ENCODE assay signal across 7 mouse cellular contexts in genomic region chr7:25680514-25681258, GRCm38 (mm10). TPM values are rescaled to one million over a fixed set of nuclear protein-coding genes. Genes with fewer than 3 reads are reported as not detected.
DNase-seq lines count a peak whose midpoint lies in the region; ATAC-seq lines count a peak whose summit lies in the region.

TSS of gene B9d2 (plus strand) at chr7:25680780.

- H3K4me1 ChIP-seq in intestine, embryonic 16.5 days (ENCODE audit: control insufficient read depth, insufficient read depth, low read length) = peaks cover 17% of the 10 kb centered on the region; the same call in 1 of the 2 replicates
- 0 out of 2 replicates have a peak, but pooled peaks cover 3% of the 10 kb centered on the region for H3K4me1 ChIP-seq in midbrain, embryonic 11.5 days (ENCODE audit: control insufficient read depth, insufficient read depth, low read length)

- H3K4me3 ChIP-seq in intestine, embryonic 16.5 days (ENCODE audit: low read length) = peak within 1 kb of the TSS; percentile 75
- H3K4me3 ChIP-seq in midbrain, embryonic 11.5 days (ENCODE audit: low read depth, low read length) = peak within 1 kb of the TSS; percentile 49

- intact Hi-C loops in left cerebral cortex, postnatal 36 days (cut with DNase I) = loop anchor here (5.0 kb wide), 1 partner anchor 37 kb away; the partner anchor contains the start of gene Ccdc97

- H3K4me2 ChIP-seq in intestine, embryonic 16.5 days (ENCODE audit: low read depth, low read length) = peak within 1 kb of the TSS; percentile 81
- H3K4me2 ChIP-seq in midbrain, embryonic 11.5 days = peak within 1 kb of the TSS; percentile 60

- ATAC-seq in intestine, embryonic 16.5 days = peak; percentile 98
- peak; percentile 98 for ATAC-seq in midbrain, embryonic 11.5 days (ENCODE audit: low FRiP score)

- H3K27me3 ChIP-seq in intestine, embryonic 16.5 days (replicated peaks; ENCODE audit: control insufficient read depth, insufficient read depth, low read length) = 0 out of 2 replicates have a peak, but pooled peaks cover under 1% of the 10 kb centered on the region
- peaks cover under 1% of the 10 kb centered on the region; the same call in 1 of the 2 replicates for H3K27me3 ChIP-seq in midbrain, embryonic 11.5 days (ENCODE audit: control insufficient read depth, insufficient read depth, low read length)

- H3K27ac ChIP-seq in intestine, embryonic 16.5 days (ENCODE audit: low read length) = peak within 1 kb of the TSS; percentile 92
- H3K27ac ChIP-seq in midbrain, embryonic 11.5 days (ENCODE audit: low read depth, low read length) = peak within 1 kb of the TSS; percentile 83

- peak; percentile 96 for DNase-seq in adrenal gland, adult 2 months
- peak; percentile 91 for DNase-seq in embryo, embryonic 11.5 days (ENCODE audit: low read depth, low spot score)
- DNase-seq in gastrocnemius, postnatal 4 days (ENCODE audit: low spot score in 2 of 2) = peak; percentile 86 to 94
- peak; percentile 94 to 95 for DNase-seq in left cerebral cortex, postnatal 36 days (ENCODE audit: low spot score in 2 of 2)
- DNase-seq in midbrain, embryonic 11.5 days (ENCODE audit: low spot score, missing footprints) = peak; percentile 99
- peak; percentile 94 for DNase-seq in skeletal muscle tissue, adult 2 months (ENCODE audit: low read depth, low spot score)

- under 1% methylated on average over 46 of the region's 46 CpGs for WGBS in intestine, embryonic 16.5 days
- WGBS in midbrain, embryonic 11.5 days = under 1% methylated on average over 46 of the region's 46 CpGs

- H3K36me3 ChIP-seq in intestine, embryonic 16.5 days (ENCODE audit: control insufficient read depth, insufficient read depth, low read length) = no peaks in the 10 kb centered on the region
- H3K36me3 ChIP-seq in midbrain, embryonic 11.5 days (ENCODE audit: control insufficient read depth, insufficient read depth, low read length) = no peaks in the 10 kb centered on the region

- peak within 1 kb of the TSS; percentile 76 for H3K9ac ChIP-seq in intestine, embryonic 16.5 days (ENCODE audit: low read depth, low read length)
- H3K9ac ChIP-seq in midbrain, embryonic 11.5 days (ENCODE audit: low read length) = peak within 1 kb of the TSS; percentile 65

- no peaks in the 10 kb centered on the region for H3K9me3 ChIP-seq in intestine, embryonic 16.5 days (ENCODE audit: control insufficient read depth, low read length)
- no peaks in the 10 kb centered on the region for H3K9me3 ChIP-seq in midbrain, embryonic 11.5 days (ENCODE audit: control insufficient read depth, low read length)

RNA-seq across cellular contexts. Expression of gene B9d2, which starts in this region (rescaled TPM):
- 10 to 100 TPM; 12.2 to 26.4 TPM for total RNA-seq in adrenal gland, adult 2 months (2021)
- polyA plus RNA-seq in adrenal gland, adult 2 months (2012; rRNA removed) = 69.9 and 83.0 TPM in 2 replicates
- total RNA-seq in gastrocnemius, postnatal 4 days (2021) = 10 to 100 TPM; 12.1 to 12.9 TPM
- polyA plus RNA-seq in intestine, embryonic 16.5 days (2015; fragmentation: Nextera tagmentation; extraction: Ambion mirVana) = 21.4 and 22.5 TPM in 2 replicates
- 10 to 100 TPM; 23.7 to 28.9 TPM for total RNA-seq in left cerebral cortex, postnatal 36 days (2021)
- 30.7 and 31.1 TPM in 2 replicates for polyA plus RNA-seq in midbrain, embryonic 11.5 days (2014; fragmentation: Nextera tagmentation; extraction: Ambion mirVana)

Comparison
In these comparisons a context has a peak if more than half of its experiments do, and no peak if none do; other contexts are left out.
1. Peak in every context shown above with its lines: DNase-seq, ATAC-seq, H3K4me3 ChIP-seq and H3K27ac ChIP-seq.